Mouse (Mus musculus) embryonic stem cell, embryonic (primary cell): ENCODE measurements at regions not wholly inside any gene's neighbourhood (a gene's known extent, or its start where the extent isn't known, plus 50 kb on each side); places are given as distances from the start of the nearest gene placed in this dataset.

Experiments
- CTCF ChIA-PET, 4 experiments: fragments of 300-600 bp in 2 of 4; fragments of 350-600 bp in 2 of 4; sonication (Branson Sonifier 250); formaldehyde crosslinking; loops; one replicate each; lab custom pipeline; 2022; ENCODE audit warnings: inconsistent platforms in 2 of 4; lab: Charles Lee
- POLR2A ChIA-PET, 4 experiments: fragments of 300-600 bp in 2 of 4; fragments of 350-600 bp in 2 of 4; sonication (Branson Sonifier 250); formaldehyde crosslinking; loops; one replicate each; lab custom pipeline; 2022; ENCODE audit warnings: antibody characterized with exemption in 4 of 4, inconsistent platforms in 1 of 4; lab: Charles Lee

DNA sequence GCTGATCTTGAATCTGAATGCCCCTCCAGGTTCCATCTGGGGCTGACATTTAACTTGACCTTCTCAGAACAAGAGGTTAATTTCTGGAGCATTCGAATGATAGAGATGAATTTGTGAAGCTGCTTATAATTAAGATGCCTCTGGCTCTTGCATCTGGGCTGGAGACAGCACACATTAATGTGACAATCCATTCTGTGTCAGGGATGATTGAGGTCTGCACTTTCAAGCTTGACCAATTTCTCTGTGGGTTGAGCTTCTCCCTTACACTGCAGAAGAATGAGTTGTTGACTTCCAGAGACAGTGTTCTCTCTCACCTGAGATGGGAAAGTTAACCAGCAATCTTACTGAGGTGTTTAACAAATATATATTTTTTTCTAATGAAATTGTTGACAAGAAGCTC is 541.8 kb downstream of the Edem1 start:
- ChIA-PET POLR2A (interaction anchor here in 1 of 4 experiments (0.7 kb wide), 1 partner anchor 761 kb away, joined by 3 read pairs; no protein-coding TSS in a partner anchor), CTCF (no interaction called here)

DNA sequence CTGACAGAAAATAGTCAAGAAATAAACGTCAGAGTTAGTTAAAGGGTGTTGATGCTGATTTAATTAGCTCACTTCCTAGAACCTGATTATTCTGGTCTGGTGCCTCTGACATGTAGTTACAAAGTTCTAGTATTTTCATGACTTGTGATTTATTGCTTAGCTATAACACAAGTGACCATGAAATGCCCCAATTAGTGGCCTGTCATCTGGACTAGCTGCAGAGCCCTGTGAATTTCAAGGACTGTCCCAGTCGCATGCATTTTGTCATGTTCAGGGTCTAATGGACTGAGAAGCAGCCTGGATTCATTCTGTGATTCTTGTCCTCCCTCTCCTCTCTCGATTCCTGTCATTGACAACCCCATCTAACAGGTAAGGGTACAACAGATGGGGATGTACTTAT is 543.5 kb downstream of the Edem1 start:
- CTCF ChIA-PET: no interaction called here
- POLR2A ChIA-PET: no interaction called here

DNA sequence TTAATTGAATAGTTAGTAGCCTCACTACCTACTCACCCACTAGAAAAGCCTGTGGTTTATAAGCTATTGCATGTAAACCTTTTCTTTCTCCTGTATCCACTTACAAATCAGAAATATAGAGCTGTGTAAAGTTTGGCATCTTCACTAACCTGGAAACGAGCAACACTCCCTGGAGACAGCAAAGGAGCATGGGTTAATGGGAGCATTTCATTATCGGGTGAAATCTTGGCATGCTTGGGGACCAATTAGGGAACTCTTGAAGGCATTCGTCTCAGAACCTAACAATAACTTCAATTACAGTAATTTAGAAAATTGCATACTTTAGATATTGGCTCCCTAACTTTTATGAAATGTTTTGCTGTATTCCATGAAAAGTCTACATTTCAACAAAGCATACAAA is 558.8 kb downstream of the Edem1 start:
- ChIA-PET POLR2A (no interaction called here), CTCF (no interaction called here)

DNA sequence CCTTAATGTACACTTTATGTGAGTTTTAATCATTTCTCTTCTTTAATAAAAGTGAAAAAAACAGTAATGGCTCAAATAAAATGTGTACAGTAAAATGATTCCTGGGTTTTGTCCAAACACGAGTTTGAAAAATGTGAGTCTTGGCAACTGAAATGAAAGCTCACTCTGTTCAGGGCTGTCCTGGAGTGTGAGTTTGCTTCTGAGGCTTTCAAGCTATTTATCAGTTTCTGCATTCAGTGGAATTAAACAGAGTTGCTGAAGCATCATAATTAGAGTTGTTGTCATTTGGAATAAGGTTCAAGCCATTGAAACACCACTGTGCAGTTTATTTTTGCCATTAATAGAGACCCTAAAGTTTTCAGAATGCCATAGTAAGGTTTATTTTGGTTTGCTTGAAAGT is 561.3 kb downstream of the Edem1 start:
- POLR2A ChIA-PET: no interaction called here
- CTCF ChIA-PET: no interaction called here

DNA sequence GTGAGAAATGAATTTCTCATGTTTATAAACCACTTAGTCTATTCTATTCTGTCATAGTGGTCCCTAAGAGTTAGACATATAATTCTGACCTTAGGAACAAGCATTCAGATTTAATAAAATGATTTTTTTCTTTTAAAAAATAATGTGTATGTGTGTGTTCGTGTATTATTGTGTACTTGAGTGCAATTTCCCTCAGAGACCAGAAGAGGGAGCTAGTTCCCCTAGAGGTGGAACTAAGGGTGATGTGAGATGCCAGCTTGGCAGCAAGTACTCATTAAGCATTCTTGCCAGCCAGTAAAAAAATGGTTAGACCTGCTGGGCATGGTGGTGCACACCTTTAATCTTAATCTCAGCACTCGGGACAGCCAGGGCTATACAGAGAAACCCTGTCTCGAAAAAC is 570.2 kb downstream of the Edem1 start:
- POLR2A ChIA-PET: no interaction called here
- CTCF ChIA-PET: interaction anchor here in 3 of 4 experiments (0.6 to 1.3 kb wide), 12 partner anchors 11 to 1556 kb away, joined by 3 to 18 read pairs (median 4); no protein-coding TSS in a partner anchor

DNA sequence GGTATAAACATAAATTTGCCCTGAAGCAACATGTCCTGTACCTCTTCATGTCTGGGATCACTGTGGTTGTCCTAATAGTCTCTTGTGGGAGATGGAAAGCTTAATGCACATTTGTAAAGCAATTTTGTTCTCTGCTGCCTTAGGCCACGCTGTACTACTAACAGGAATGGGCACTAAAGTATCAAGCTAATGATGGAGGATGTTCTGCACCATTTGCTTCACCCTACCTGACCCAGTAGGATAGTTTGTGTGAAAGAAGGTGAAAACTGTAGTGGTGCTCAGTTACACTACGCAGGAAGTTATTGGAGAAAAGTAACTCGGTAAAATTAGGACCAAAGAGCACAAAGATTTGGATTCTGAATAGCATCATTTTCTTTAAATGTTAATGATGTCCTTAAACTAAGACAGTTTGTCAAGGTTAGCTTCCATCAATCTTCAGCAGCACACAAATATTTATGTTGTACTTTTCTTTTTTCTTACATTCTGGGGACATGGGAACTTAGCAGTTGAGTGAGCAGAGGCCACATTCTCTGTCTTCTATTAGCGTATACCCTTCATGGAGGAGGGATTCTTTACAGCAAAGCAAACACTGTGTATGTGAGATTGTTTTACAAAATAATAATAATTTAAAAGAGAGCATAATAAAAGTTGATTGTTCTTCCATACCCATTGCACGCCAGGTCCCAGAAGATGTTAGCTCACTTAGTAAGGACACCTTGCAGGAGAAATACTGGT is 591.2 kb downstream of the Edem1 start:
- CTCF ChIA-PET: interaction anchor here in 1 of 4 experiments (0.8 kb wide), 1 partner anchor 21 kb away, joined by 3 read pairs; no protein-coding TSS in a partner anchor
- POLR2A ChIA-PET: no interaction called here

DNA sequence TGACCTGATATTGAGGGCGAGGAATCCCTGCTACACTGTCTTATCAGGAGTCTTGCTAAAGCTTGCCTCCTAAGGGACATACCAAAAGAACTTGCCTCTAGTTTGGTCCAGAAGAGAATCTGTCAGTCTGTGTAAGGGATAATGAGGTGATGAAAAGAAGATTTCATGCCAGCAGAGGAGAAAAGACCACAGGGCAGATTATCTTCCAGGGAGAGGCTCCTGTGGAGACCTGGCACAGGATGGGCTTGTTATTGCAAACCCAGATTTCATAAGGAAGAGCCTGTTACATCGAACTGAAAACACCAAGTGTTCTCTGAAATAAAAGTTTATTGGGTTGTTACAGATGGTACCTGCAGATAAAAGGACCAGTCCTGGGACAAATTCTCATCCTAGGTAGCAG is 605.2 kb downstream of the Edem1 start:
- ChIA-PET POLR2A (no interaction called here), CTCF (no interaction called here)
